Mouse (Mus musculus) layer of hippocampus, postnatal 36 days (tissue): ENCODE results near the gene Gm45808. TPM values are rescaled to one million over a fixed set of nuclear protein-coding genes. Genes with fewer than 3 reads are reported as not detected.
A peak's percentile ranks its signal among the peaks of the same experiment; 100 is the strongest.
"Not testable (repeated sequence)": the region's sequence is repeated elsewhere in the genome, so short reads cannot be mapped to it uniquely, and the experiment has no call there.

Source experiments
- DNase-seq, 2 experiments: peaks; one replicate each; pipeline ENCODE4 v3.0.0; 2022
- total RNA-seq, 2 experiments: library from RNA; stranded (reverse); gene quantifications; 2 replicates each; pipeline ENCODE4 v1.2.3; 2021

The Gm45808 gene
- total RNA-seq, 2 experiments from 2014 or later, result 2.5 TPM; not detected in 1

DNA sequence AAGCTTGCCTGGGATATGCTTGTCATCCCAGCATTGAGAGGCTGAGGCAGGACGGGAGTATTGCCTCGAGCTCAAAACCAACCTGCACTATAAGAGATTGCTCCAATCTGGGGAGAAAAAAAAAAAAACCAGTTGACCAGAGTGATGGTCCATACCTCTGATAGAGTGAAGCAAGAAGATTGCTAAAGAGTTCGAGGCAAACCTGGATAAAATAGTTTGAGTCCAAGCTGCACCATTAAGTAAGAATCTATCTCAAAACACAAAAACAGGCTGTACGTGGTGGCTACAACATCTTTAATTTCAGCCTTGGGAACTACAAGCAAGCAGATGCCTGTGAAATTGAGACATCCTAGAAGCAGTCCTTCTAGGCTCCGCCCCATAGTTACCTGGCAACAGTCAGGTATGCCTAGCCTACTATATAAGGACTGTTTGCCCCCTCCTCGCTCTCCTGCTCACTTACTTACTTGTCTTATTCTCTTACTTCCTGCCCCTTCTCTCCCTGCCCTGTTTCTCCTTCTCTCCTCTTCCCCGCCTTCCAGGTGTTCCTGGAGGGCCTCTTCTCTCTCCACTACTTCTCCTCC is 19.4 kb downstream of the Gm45808 start:
- no peak for DNase-seq

DNA sequence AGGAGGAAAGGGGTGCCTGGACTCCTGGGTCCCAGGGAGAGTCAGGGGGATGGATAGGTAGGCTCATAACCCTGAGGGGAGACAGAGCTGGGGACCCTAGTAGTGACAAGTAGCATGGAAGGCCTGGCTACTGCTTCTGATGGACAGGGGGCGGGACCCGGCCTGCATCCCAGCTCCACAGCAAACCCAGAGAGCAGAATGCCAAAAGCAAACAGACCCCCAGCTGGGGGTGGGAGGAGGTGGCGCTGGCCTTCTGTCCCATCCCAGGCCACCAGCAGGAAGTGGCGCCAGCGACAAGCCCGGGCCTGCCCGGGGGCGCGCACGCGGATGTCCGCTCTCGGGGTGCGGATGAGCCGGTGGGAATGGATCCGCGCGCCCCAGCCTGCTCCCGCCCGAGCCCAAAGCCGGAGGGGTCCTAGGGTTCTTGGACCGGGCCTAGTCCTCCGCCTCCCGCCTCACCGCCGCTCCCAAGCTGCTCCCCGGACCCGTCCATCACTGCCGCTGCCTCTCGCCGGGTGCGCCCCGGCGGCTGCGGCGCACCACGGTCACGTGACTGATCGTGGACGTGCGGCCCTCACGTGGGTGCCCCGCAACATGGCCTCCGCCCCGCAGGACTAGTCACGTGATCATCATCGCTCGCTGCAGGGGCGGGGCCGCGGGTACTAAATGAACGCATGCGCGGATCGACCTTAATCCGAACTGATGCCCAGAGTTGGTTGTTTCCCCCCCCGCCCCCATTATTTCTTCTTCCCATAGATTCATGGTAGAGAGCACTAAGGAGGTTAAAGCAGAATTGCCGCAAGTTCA is 20.1 kb downstream of the Gm45808 start, which contains the start of gene Bax:
Gene Bax, minus strand, starts transcription at position 616 of the 807 bp plus-strand sequence.
- peak; percentile 93 to 95 for DNase-seq

DNA sequence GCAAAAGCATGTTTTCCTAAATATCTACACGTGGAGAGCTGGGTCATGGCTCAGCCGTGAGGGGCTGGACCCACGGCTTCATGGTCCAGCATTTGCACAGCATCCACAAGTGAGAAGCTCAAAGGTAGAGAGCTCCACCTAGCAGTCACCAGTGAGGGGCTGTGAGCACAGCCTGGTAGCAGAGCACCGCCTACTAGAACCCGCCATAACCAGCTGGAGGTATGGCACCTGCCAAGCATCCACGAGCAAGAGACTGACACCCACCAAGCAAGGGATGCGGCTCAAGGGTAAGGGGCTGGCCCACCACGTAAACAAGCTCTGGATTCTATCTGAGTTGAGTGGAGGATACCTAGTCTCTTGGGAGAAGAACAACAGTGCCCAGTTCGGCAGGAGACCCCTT is 21.1 kb downstream of the Gm45808 start:
- peak in 1 of 2 experiments; percentile 28 for DNase-seq

DNA sequence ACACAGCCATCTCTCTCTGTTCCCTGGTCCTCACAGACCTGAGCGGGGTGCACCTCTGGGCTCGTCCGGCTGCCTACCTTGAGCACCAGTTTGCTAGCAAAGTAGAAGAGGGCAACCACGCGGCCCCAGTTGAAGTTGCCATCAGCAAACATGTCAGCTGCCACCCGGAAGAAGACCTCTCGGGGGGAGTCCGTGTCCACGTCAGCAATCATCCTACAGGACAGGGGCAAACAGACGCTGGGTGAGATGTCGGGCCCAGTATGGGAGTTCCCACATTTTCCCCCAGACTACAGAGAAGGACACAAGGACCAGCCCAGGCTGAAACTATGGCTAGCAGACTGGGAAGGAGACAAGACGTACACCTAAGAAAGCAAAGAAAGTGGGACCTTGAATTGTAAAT is 21.5 kb downstream of the Gm45808 start:
- no peak for DNase-seq

DNA sequence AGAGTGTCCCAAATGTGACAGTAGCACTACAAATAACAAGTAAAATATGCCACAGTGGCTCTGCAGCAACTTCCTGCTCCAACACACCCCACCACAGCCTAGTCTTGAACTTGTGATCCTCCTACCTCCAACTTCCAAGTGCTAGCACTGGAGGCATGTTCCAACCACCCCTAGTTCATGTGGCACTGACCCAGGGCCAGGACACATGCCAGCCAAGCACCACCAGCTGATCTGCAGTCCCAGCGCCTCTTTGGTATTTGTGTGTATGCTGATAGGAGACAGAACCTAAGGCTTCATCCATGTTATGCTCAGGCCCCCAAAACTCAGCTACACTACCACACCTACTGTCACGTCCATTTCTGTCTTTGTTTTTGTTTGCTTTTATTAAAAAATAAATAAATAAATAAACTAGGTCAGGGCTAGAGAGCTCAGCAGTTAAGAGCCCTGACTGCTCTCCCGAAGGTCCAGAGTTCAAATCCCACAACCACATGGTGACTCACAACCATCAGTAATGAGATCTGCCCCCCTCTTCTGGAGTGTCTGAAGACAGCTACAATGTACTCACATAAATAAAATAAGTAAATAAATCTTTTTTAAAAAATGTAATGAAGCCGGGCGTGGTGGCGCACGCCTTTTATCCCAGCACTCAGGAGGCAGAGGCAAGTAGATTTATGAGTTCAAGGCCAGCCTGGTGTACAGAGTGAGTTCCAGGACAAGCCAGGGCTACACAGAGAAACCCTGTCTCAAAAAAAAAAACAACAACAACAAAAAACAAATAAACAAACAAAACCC is 22.4 kb downstream of the Gm45808 start:
- DNase-seq, result no peak

DNA sequence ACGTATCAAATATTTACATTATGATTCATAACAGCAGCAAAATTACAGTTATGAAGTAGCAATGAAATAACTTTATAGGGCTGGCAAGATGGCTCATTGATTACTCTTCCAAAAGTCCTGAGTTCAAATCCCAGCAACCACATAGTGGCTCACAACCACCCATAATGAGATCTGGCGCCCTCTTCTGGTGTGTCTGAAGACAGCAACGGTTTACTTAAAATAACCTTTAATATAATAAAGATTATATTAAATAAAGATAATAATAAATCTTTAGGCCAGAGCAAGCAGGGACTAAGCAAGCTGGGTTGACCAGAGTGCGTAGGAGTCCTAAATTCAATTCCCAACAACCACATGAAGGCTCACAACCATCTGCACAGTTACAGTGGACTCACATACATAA is 23.7 kb downstream of the Gm45808 start:
- DNase-seq, result not testable (repeated sequence)

DNA sequence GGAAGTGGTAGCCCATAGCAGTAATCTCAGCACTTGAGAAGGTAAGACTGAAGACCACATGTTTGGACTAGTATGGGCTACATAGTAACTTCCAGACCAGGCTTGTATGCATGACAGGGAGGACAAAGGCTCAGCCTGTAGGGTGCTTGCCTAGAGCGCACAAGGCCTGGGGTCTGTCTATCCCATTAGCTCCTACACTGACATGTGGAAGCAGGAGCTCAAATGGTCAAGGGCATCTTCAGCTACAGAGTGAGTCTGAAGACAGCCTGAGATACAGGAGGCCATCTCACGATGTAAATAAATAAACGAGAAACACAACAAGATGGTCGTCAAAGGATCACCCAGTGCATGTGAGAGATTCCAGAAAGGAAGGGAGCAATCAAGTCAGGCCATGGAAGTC is 24.3 kb downstream of the Gm45808 start:
- DNase-seq, result no peak

DNA sequence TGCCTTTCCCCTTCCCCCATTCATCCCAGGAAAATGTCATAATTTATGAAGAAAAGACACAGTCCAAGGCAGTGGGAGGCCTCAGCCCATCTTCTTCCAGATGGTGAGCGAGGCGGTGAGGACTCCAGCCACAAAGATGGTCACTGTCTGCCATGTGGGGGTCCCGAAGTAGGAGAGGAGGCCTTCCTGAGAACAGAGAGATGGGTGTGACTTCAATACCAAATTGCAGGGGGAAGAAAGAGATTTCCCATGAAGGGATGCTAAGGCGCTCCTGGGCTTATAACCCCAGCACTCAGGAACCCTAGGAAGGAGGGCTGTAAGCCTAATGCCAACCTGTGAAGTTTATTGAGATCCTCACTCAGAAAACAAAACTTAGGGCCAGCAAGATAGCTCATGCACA is 24.8 kb downstream of the Gm45808 start:
- DNase-seq, result no peak

DNA sequence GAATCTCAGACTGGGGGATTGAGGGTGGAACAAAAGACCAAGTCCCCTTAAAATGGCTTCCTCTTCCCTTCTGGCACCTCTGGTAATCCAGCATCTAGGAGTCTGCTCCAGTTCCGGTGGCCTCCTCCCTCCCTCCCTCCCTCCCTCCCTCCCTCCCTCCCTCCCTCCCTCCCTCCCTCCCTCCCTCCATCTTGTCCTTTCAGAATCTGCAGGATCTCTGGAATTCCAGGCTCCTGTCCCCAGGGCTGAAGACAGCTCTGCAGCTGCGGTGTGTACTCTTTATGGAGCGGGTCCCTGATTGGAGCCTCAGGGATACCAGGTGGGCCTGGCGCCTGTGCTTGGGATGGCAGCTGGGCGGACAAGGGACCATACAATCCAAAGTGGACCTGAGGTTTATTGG is 25.3 kb downstream of the Gm45808 start:
- DNase-seq, result no peak

DNA sequence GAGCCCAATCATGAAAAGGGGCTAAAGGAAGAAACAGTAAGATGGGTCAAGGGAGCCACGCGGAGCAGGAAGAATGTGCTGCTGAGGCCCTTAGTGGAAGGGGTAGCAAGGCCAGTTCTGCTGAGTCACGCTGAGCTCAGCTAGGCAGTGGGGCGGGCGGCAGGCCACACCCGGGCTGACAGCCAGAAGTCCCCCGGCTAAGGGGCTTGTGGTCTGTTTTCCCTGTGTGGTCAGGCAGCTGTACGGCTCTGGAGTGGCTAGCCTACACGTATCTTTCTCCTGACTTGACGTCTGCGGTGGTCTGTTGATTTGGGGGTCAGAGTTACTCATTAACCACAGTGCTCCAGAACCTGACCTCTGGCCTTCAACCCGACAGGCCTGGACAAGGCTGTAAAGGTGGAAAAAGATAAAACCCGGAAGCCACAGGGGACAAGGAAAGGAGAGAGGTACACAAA is 25.7 kb downstream of the Gm45808 start:
- DNase-seq, result no peak

DNA sequence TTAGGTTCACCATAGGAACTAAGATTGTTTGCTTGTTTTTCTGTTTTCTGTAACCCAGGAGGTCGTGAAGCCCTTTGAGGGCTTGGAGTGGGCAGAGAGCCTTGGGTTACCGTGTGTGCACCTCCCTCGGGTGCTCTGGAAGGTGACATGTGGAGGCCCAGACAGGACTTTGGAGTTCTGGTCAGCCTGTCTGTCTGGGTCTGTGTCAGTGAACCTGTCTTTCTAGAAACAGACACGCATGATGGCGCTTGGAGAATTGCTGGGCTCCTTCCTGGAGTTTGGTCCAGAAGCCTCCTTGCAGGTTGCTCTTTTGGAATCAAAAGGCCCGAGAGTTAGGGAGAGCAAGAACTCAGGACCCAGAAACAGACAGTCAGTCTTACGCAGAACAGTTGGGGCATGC is 26.2 kb downstream of the Gm45808 start:
- peak in 1 of 2 experiments; percentile 17 for DNase-seq

DNA sequence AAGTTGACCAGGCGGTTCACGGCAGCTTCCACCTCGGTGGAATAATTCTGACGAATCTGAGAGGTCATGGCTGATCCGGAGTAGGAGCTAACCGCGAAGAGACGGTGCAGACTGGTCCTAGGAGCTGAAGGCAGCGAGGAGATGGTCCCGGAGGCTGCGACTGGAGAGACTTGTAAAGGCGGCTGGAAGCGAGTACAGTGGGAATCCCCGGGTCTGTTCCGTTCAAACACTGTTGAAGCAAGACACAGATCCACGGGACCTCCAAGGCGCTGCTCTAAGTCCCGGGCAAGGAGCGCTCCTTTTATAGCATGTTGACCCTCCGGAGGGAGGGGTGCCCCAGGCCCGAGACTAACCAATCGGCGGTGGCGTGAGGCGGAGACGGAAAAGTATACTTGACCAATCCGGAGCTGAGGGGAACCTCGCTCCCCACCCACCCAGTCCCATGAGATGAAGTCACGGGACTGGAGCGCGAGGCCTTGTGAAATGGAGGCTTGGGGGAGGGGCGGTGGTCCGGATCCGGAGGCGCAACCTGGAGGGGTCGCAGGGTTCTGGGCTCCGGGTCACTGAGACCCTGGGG is 27.0 kb downstream of the Gm45808 start, which contains the start of gene Ftl1:
Gene Ftl1, minus strand, starts transcription at position 321 of the 577 bp plus-strand sequence.
- peak; percentile 95 for DNase-seq

DNA sequence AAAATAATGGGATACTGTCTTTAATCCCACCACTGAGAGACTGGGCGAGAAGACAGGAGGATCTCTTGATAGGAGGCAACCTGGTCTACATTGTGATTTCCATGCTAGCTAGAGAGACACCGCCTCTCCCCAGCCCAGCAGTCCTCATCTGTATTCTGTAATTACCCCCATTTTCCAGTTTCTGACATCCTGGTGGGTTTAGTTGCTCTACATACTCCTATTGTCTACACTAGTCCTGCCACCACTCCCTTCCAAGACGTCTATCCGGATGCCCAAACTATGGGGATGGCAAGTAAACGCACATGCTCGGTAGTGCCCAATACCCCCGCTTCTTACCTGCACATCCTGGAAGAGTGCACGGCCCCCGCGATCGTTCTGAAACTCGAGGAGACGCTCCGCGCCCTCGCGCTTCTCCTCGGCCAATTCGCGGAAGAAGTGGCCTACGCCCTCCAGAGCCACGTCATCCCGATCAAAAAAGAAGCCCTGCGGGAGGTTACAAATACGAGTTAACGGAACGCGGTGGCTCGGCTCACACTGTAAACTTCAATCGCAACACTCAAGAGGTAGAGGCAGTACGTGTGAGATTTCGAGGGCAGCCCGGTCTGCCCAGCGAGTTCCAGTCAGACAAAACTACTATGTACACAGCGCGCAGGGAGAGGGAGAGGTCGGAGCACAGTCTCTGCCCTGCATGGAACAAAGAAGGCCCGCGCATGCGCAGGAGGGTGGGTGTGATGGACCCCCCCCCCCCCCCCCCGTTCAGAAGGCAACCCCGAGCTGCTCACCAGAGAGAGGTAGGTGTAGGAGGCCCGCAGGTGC is 27.7 kb downstream of the Gm45808 start:
- peak; percentile 70 to 71 for DNase-seq

DNA sequence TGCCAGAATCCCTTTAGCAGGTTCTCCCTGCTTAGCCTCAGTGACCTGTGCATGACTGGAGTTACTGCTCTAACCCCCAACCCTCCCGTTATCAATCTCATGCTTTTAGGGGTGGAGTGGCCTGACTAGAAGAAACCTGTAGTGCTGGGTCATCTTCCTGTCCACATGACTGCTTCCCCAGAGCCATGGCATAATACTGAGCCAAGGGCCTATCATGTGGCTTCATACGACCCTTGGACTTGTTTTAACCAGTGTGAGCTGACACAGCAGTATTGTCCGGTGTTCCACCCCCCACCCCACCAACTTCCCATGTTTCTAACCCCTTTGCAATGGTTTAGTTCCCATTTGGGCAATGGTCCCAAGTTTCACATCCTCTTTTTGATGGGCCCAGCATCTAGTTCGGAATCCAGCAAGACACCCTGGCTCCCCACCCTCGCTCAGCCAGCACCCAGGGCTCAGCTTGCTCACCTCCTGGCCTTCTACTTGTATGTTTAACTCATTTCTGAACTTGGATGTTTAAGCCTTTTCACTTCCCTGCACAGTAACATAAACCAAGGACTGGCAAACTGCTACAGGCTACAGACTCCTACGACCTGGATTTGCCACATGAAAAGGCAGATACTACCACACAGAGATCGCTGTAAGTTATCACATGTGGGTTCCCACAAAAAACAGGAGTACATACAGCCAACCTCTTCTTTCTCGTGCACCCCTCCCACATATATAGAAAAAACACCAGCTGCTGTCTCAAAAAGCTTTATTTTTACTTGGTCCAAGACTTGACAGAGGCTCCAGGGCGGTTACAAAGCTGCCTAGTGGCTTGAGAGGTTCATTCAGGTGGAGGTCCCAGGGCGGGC is 29.2 kb downstream of the Gm45808 start:
- no peak for DNase-seq

DNA sequence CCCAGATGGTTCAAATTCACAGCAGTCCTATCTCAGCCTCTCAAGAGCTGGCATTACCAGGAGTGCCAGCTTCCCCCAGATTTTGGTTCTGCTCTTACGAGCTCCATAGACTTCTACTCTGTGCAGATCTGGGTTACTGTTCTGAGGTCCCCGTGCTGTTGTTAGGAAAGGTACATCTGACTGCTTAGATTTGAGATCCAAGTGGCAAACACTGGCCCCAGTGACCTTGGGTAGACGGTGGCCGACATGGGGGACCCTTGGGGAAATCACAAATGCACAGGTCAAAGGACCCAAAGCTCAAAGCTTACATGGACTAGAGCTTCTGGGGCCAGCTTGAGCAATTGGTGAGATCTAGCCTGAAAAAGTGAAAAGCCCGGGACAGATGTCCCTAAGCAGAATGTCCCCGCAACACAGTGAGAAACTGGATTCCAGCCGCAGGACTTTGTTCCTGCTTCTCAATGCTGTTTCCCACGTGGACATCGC is 29.8 kb downstream of the Gm45808 start:
- DNase-seq, result no peak

DNA sequence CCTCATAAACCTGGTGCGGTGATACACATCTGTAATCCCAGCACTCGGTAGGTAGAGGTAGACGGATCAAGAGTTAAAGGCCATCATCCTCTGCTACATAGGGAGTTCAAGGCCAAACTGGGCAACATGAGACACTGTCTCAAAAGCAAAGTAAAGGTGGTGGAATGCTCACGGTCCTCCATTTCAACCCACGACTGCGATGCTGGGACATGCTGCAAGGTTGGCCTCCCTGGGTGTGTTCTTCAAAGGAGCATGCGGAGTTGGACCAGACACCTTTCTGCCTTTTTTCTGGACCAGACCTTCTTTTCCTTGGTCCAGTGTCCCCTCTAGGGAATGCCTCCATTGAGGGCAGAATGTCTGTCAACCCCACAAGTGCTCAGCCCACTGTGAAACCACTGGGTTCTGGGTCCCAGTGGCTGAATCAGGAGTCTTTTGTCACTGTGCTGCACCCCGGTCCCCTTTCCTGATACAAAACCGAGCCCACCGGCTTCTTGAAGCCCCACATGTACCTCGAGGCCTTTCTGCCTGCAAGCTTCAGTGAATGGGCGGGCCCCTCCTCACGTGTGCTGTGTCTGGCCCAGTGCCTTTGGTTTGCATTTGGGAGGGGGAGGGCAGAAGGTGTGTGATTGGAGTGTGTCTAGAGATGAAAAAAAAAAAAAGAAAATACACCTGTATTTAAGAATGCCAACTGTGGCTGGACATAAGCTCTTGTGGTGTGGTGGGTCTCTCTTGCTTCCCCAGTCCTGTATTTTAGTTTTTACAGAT is 30.5 kb downstream of the Gm45808 start:
- no peak for DNase-seq

DNA sequence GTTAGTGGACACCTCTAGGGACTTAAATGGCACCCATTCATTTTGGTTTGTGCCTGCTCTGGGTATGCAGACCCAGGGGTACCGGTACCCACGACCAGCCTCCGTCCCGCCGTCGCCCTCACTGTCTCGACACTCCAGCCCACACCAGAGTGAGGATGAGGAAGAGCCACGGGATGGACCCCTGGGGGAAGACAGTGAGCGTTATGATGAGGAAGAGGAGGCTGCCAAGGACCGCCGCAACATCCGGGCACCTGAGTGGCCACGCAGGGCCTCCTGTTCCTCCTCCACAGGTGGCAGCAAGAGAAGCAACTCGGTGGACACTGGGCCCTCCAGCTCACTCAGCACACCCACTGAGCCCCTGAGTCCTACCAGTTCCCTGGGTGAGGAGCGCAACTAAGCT is 31.6 kb downstream of the Gm45808 start:
- DNase-seq, result no peak

DNA sequence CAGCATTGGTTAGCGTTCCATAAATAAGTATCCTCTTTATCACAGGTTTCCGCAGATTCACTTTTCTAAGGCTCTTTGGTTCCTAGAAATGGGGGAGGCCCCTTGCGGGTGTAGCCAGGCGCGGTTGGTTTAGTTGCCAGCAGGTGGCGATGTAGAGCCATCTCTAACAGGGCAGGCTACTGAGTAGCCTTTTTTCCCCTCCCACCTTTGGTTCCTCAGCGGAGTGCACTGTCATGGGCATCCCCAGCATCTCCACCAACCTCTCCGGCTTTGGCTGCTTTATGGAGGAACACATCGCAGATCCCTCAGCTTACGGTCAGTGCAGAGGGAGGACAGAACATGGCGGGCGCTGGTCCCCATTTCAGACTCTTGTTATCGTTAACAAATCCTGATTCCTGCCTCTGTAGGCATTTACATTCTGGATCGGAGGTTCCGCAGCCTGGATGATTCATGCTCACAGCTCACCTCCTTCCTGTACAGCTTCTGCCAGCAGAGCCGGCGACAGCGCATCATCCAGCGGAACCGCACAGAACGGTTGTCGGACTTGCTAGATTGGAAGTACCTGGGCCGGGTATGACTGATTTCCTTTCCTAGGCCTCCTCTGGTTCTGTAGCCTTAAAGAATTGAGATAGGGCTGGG is 35.1 kb downstream of the Gm45808 start:
- peak; percentile 85 to 87 for DNase-seq

DNA sequence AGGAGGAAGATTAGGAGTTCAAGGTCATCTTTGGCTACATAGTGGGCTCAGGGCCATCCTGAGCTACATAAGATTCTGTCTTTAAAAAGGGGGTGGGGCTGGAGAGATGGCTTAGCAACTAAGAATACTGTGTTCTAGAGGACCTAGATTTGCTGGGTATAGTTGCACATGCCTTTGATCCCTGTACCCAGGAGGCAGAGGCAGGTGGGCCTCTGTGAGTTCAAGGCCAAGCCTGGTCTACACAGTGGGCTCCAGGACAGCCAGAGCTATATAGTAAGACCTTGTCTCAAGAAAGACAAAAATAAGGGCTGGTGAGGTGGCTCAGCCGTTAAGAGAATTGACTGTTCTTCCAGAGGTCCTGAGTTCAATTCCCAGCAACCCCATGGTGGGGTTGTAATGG is 36.6 kb downstream of the Gm45808 start:
- no peak for DNase-seq
